Mouse (Mus musculus) CH12.LX (cell line): Measurements from ENCODE around the gene Reck.

Source experiments
- BHLHE40 ChIP-seq: IDR thresholded peaks from 2 replicates; pipeline ENCODE4 v1.6.1; 2011; ENCODE audit warnings: mild to moderate bottlenecking, low read depth, low read length, improper control_type of control experiment
- CHD1 ChIP-seq: IDR thresholded peaks from 2 replicates; pipeline ENCODE4 v1.6.1; 2012; ENCODE audit warnings: low read depth, low read length, improper control_type of control experiment, inconsistent platforms
- CTCF ChIP-seq, 2 experiments: IDR thresholded peaks in 1 of 2; conservative IDR thresholded peaks in 1 of 2; 2 replicates each; pipeline ENCODE4 v1.5.1; 2011 to 2012; ENCODE audit warnings: low read depth in 2 of 2, low read length in 2 of 2, improper control_type of control experiment in 1 of 2, inconsistent platforms in 1 of 2, mild to moderate bottlenecking in 1 of 2, moderate library complexity in 1 of 2
- JUN ChIP-seq: IDR thresholded peaks from 2 replicates; pipeline ENCODE4 v1.6.1; 2011; ENCODE audit warnings: low read depth, mild to moderate bottlenecking, low read length, improper control_type of control experiment, moderate library complexity; ENCODE audit not compliant: insufficient read depth
- MXI1 ChIP-seq: IDR thresholded peaks from 2 replicates; pipeline ENCODE4 v1.6.1; 2011; ENCODE audit warnings: mild to moderate bottlenecking, low read depth, low read length, improper control_type of control experiment
- POLR2A ChIP-seq: IDR thresholded peaks from 2 replicates; pipeline ENCODE4 v1.6.1; 2011; ENCODE audit warnings: low read depth, mild to moderate bottlenecking, improper control_type of control experiment, low read length
- POLR2AphosphoS2 ChIP-seq: IDR thresholded peaks from 2 replicates; pipeline ENCODE4 v1.6.1; 2011; ENCODE audit warnings: low read depth, low read length, improper control_type of control experiment
- SIN3A ChIP-seq: IDR thresholded peaks from 2 replicates; pipeline ENCODE4 v1.6.1; 2012; ENCODE audit warnings: low read length, improper control_type of control experiment, inconsistent platforms
- TCF12 ChIP-seq: IDR thresholded peaks from 2 replicates; pipeline ENCODE4 v1.6.1; 2014; ENCODE audit warnings: low read depth, mild to moderate bottlenecking, inconsistent platforms, low read length, improper control_type of control experiment
- ZC3H11A ChIP-seq: IDR thresholded peaks from 2 replicates; pipeline ENCODE4 v1.6.1; 2012; ENCODE audit warnings: low read depth, mild to moderate bottlenecking, inconsistent platforms, low read length, improper control_type of control experiment

DNA sequence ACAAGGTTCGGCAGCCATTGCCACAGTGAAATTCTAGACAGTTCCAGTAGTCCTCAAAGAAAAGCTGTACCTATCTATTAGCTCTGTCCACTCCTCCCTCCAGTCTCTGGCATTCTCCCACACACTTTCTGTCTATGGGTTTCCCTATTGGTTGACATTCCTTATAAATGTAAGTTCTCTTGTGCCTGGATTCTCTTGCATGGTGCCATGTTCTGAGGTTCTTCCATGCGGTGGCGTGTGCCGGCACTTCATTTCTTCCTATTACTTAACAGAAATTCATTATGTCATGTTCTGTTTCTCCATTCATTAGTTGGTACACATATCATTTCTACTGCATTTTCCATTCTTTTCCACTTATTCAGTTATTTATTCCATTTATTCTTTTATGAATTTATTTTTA is 46.5 kb upstream of the Reck start:
- TF ChIP-seq TCF12 (no peak), CTCF (conservative IDR thresholded peaks at IDR 0.05 in 1 of 2, IDR thresholded peaks at IDR 0.05 in 1 of 2; ENCODE audit: low read depth in 2 of 2, low read length in 2 of 2) (no peak), BHLHE40 (no peak), JUN (no peak), MXI1 (no peak), SIN3A (no peak), POLR2A (no peak), CHD1 (no peak), ZC3H11A (no peak), POLR2AphosphoS2 (no peak)
